Comparison of ENCODE assay signal across 24 mouse cellular contexts in the genomic region with DNA sequence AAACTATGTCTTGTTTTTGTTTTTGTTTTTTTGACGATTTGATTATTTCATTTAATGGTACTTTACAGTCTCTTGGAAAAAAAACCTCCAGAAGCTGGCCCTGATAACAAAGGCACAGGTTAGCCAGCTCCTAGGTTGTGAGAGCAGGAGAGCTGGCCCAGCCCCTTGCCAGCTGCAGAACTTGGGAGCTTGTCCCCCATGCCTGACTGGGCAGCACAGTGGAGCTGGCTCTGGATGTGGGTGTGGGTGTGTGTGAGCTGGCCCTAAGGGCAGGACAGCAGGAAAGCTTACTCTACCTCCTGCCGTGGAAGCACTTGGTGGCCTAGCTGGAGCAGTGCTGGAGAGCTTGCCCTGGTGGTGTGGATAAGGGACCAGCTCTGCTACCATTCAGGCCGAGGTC.
"Had no signal": no experiment of that assay in that cellular context is flagged by ENCODE, and none has a peak within 500 bp of the region (broad histone marks: within the 10 kb centered on the region; RNA-seq: fewer than 3 reads in every experiment).

No protein-coding gene starts in this region.

- H3K4me2 ChIP-seq: heart, embryonic 12.5 days; hindbrain, embryonic 12.5 days; hindbrain, embryonic 14.5 days; intestine, embryonic 15.5 days; limb, embryonic 12.5 days; liver, embryonic 11.5 days; liver, embryonic 13.5 days; liver, embryonic 15.5 days had no signal

- H3K4me3 ChIP-seq: gastrocnemius, adult 2 months; heart, embryonic 10.5 days; heart, embryonic 12.5 days; hindbrain, embryonic 10.5 days; hindbrain, embryonic 12.5 days; intestine, embryonic 15.5 days; layer of hippocampus, adult 2 months; left cerebral cortex, adult 2 months; limb, embryonic 10.5 days; limb, embryonic 12.5 days; liver, embryonic 13.5 days; liver, embryonic 15.5 days had no signal

- H3K9ac ChIP-seq: heart, embryonic 12.5 days; hindbrain, embryonic 12.5 days; hindbrain, embryonic 14.5 days; intestine, embryonic 15.5 days; limb, embryonic 12.5 days; liver, embryonic 13.5 days; liver, embryonic 15.5 days had no signal

- H3K4me1 ChIP-seq: heart, embryonic 10.5 days; heart, embryonic 12.5 days; hindbrain, embryonic 10.5 days; hindbrain, embryonic 12.5 days; intestine, embryonic 15.5 days; limb, embryonic 10.5 days; limb, embryonic 12.5 days; liver, embryonic 13.5 days; liver, embryonic 15.5 days had no signal

- DNase-seq: gastrocnemius, adult 2 months; gastrocnemius, postnatal 10 days; gastrocnemius, postnatal 25 days; heart, adult 18-20 months; heart, postnatal 10 days; heart, postnatal 4 days; liver; liver, embryonic 13.5 days had no signal

- H3K27me3 ChIP-seq: heart, embryonic 12.5 days; hindbrain, embryonic 12.5 days; intestine, embryonic 15.5 days; limb, embryonic 12.5 days; liver, embryonic 13.5 days; liver, embryonic 15.5 days had no signal

- H3K9me3 ChIP-seq: heart, embryonic 10.5 days; heart, embryonic 12.5 days; hindbrain, embryonic 10.5 days; hindbrain, embryonic 12.5 days; intestine, embryonic 15.5 days; limb, embryonic 10.5 days; limb, embryonic 12.5 days; liver, embryonic 13.5 days; liver, embryonic 15.5 days had no signal

- ATAC-seq: hindbrain, embryonic 16.5 days; inflammation-experienced regulatory T-cells, adult 6 months; intestine, embryonic 15.5 days; intestine, postnatal 0 days had no signal

- H3K27ac ChIP-seq: gastrocnemius, adult 2 months; heart, embryonic 10.5 days; hindbrain, embryonic 10.5 days; hindbrain, embryonic 12.5 days; hindbrain, embryonic 14.5 days; intestine, embryonic 15.5 days; kidney, postnatal 0 days; layer of hippocampus, adult 2 months; left cerebral cortex, adult 2 months; limb, embryonic 10.5 days; limb, embryonic 12.5 days; liver, embryonic 13.5 days; liver, embryonic 15.5 days had no signal
